In the genomic region with DNA sequence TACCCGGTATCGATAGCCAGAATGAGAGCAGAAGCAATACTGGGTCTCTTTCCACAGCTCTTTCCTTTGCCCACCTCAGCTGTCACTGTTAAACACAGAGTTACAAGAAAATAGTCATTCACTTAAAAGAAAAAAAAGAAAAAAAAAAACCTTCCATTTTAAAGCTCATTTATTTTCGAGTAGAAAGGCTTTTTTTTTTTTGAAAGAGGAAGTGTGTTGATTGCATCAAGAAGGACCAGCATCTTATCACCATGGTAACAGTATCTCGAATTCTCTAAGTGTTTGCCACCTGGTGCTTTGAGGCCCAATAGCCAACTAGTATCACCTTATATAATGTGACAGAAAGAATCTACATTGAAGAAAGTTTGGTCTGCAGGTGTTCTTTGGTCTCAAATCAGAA, we compare ENCODE assay signal across 26 mouse cellular contexts.
"Had no signal": no experiment of that assay in that cellular context is flagged by ENCODE, and none has a peak within 500 bp of the region (broad histone marks: within the 10 kb centered on the region; RNA-seq: fewer than 3 reads in every experiment).

No protein-coding gene starts in this region.

- H3K4me1 ChIP-seq: embryonic facial prominence, embryonic 10.5 days; embryonic facial prominence, embryonic 12.5 days; embryonic facial prominence, embryonic 13.5 days; embryonic facial prominence, embryonic 15.5 days; forebrain, embryonic 10.5 days; forebrain, embryonic 12.5 days; forebrain, embryonic 13.5 days; forebrain, embryonic 15.5 days had no signal

- DNase-seq: cerebellum, postnatal 10 days; cerebellum, postnatal 14 days; cerebellum, postnatal 25 days; cerebellum, postnatal 36 days; embryo, embryonic 11 days; forebrain, postnatal 0 days; gastrocnemius, adult 2 months; gastrocnemius, postnatal 10 days; gastrocnemius, postnatal 14 days; gastrocnemius, postnatal 25 days; gastrocnemius, postnatal 36 days; heart, adult 11 months; heart, adult 18-20 months; heart, adult 2 months had no signal

- H3K27me3 ChIP-seq: embryonic facial prominence, embryonic 12.5 days; embryonic facial prominence, embryonic 15.5 days; forebrain, embryonic 12.5 days; forebrain, embryonic 13.5 days; forebrain, embryonic 15.5 days had no signal

- ATAC-seq: forebrain, embryonic 13.5 days; forebrain, embryonic 14.5 days; forebrain, embryonic 15.5 days; forebrain, embryonic 16.5 days; forebrain, postnatal 0 days had no signal

- H3K4me3 ChIP-seq: embryonic facial prominence, embryonic 10.5 days; embryonic facial prominence, embryonic 12.5 days; embryonic facial prominence, embryonic 13.5 days; embryonic facial prominence, embryonic 15.5 days; erythroblast, embryonic 14.5 days; forebrain, embryonic 10.5 days; forebrain, embryonic 12.5 days; forebrain, embryonic 13.5 days; forebrain, embryonic 15.5 days; gastrocnemius, adult 2 months; heart, adult 2 months; heart, embryonic 10.5 days had no signal

- H3K9ac ChIP-seq: embryonic facial prominence, embryonic 12.5 days; embryonic facial prominence, embryonic 13.5 days; embryonic facial prominence, embryonic 15.5 days; forebrain, embryonic 12.5 days; forebrain, embryonic 13.5 days; forebrain, embryonic 15.5 days; forebrain, postnatal 0 days had no signal

- H3K4me2 ChIP-seq: embryonic facial prominence, embryonic 12.5 days; embryonic facial prominence, embryonic 13.5 days; embryonic facial prominence, embryonic 15.5 days; forebrain, embryonic 12.5 days; forebrain, embryonic 13.5 days; forebrain, embryonic 15.5 days had no signal

- H3K36me3 ChIP-seq: embryonic facial prominence, embryonic 10.5 days; embryonic facial prominence, embryonic 12.5 days; embryonic facial prominence, embryonic 13.5 days; embryonic facial prominence, embryonic 15.5 days; forebrain, embryonic 10.5 days; forebrain, embryonic 12.5 days; forebrain, embryonic 15.5 days; heart, embryonic 10.5 days had no signal

- H3K27ac ChIP-seq: embryonic facial prominence, embryonic 10.5 days; embryonic facial prominence, embryonic 12.5 days; embryonic facial prominence, embryonic 13.5 days; embryonic facial prominence, embryonic 15.5 days; forebrain, embryonic 10.5 days; forebrain, embryonic 12.5 days; forebrain, embryonic 13.5 days; forebrain, embryonic 15.5 days; gastrocnemius, adult 2 months; heart, adult 2 months; heart, embryonic 10.5 days had no signal

- H3K9me3 ChIP-seq: embryonic facial prominence, embryonic 10.5 days; embryonic facial prominence, embryonic 12.5 days; embryonic facial prominence, embryonic 13.5 days; embryonic facial prominence, embryonic 15.5 days; forebrain, embryonic 10.5 days; forebrain, embryonic 12.5 days; forebrain, embryonic 13.5 days; forebrain, embryonic 15.5 days; heart, embryonic 10.5 days had no signal
